Mouse (Mus musculus): ENCODE results near the gene Hdlbp.

DNA sequence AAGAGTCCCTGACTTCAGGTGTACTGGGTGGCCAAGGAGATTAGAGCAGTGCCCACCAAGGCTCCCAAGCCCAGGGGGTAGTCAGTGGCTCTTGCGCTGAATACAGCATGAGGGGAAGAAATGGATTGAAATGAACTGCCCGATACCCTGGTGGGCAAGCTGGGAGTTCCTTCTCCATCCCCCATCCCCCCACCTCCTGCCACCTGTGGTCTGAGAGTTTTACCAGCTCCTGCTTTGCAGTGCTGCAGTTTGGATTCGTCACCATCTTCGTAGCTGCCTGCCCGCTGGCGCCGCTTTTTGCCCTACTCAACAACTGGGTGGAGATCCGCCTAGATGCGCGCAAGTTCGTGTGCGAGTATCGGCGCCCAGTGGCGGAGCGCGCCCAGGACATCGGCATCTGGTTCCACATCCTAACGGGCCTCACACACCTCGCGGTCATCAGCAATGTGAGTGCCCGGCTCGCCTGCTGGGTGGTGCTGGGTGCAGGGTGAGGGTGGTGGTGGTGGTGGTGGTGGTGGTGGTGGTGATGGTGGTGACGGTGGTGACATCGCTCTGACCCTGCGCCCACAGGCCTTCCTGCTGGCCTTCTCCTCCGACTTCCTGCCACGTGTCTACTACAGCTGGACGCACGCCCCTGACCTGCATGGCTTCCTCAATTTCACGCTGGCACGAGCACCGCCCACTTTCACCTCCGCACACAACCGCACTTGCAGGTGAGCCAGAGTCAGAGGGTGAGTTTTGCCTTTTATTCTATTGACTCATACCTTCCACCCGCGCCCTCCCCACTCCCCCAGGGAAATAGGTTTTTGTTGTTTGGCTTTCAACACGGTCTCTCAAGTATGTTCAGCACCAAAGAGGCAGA is 77.2 kb downstream of the Hdlbp start:
- TF ChIP-seq POLR2A (IDR thresholded peaks at IDR 0.05; ENCODE audit: insufficient read depth, low read length), result no peak
- TF ChIP-seq EP300 (IDR thresholded peaks at IDR 0.05; ENCODE audit: insufficient read depth, low read depth, low read length), result no peak
- no peak for TF ChIP-seq CTCF (IDR thresholded peaks at IDR 0.05; ENCODE audit: low read depth, low read length)
